Mouse (Mus musculus): ENCODE data around the gene Sparcl1. TPM values are rescaled to one million over a fixed set of nuclear protein-coding genes. Genes with fewer than 3 reads are reported as not detected.

The Sparcl1 gene
- polyA plus RNA-seq, 1 experiment from 2014 or later, result 77.5 TPM

DNA sequence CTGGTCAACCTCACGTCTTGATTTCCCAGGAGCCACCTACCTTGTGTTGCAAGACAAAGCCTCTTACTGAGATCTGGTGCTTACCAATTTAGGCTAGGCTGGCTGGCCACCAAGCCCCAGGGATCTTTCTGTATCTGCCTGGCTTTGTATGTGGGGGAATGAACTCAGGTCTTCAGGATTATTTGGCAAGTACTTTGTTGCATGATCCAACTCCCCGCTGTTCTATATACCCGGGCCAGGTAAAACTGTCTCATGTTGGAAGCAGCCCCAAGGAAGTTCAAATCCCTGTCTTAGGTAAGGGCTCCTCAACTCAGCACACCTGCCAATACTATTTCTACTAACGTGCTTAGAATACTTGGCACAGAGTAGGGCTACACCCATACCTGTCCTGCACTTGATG is 17.4 kb upstream of the Sparcl1 start:
- no peak for ATAC-seq (replicated peaks; ENCODE audit: low FRiP score, low read depth)
- no peak for TF ChIP-seq CTCF (IDR thresholded peaks at IDR 0.05; ENCODE audit: low read depth)
- 90% methylated on average over 4 of the region's 4 CpGs for WGBS

DNA sequence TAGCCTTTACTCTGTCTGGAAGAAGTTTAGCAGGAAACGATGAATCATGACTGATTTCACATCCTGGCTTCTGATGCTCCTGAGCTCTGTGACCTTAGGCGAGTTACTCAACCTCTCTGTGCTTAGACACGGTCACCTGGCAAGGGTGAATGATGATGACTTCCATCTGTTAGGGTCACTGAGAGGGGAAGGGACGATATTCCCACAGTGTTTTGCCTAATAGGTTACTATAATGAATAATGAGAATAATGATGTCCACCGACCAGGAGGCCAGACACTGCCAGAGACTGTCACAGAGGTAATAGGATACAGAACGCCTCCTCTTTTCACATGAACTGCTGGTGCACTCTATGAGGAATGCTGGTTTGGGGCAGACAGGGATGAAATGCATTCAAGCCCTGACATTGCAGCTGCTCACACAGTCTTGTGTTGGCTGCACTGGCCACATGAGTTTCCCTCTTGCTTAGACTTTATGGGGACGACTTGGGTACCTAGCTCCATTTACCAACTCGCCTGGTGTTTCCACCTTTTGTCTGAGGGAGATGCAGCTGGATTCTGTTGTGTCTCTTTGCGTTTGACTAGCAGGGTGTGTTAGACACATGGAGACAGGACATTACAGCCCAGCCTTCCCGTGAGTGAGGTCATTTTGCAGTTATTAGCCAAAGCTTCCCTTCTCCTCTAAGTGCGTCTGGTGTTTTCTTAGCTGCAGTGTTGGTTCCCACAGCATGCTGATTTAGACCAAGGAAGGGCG is 14.9 kb upstream of the Sparcl1 start:
- no peak overlapping the region for H3K9ac ChIP-seq (ENCODE audit: low read depth, low read length)
- DNase-seq (ENCODE audit: low spot score) (peak; percentile 77), ATAC-seq (replicated peaks; ENCODE audit: low FRiP score, low read depth) (peak; percentile 63)
- no peak for TF ChIP-seq CTCF (IDR thresholded peaks at IDR 0.05; ENCODE audit: low read depth)
- no peaks in the 10 kb centered on the region for H3K9me3 ChIP-seq (replicated peaks; ENCODE audit: low read length)
- H3K4me2 ChIP-seq (ENCODE audit: low read length), result no peak overlapping the region
- H3K4me3 ChIP-seq (replicated peaks; ENCODE audit: low read depth, low read length), result no peak overlapping the region
- H3K36me3 ChIP-seq (ENCODE audit: insufficient read depth, low read length), result no peaks in the 10 kb centered on the region
- 26% methylated on average over 12 of the region's 12 CpGs for WGBS
- peaks cover 12% of the 10 kb centered on the region; the same call in 1 of the 2 replicates for H3K4me1 ChIP-seq (replicated peaks; ENCODE audit: insufficient read depth, low read length)
- H3K27me3 ChIP-seq (ENCODE audit: insufficient read depth, low read length), result no peaks in the 10 kb centered on the region
- H3K27ac ChIP-seq, result peak overlapping the region; percentile 36; the same call in 1 of the 2 replicates

More for the DNA sequence above, 17.4 kb upstream of the Sparcl1 start:
- Histone ChIP-seq H3K9ac (ENCODE audit: low read depth, low read length) (no peak overlapping the region), H3K36me3 (ENCODE audit: insufficient read depth, low read length) (no peaks in the 10 kb centered on the region), H3K4me3 (replicated peaks; ENCODE audit: low read depth, low read length) (no peak overlapping the region), H3K9me3 (replicated peaks; ENCODE audit: low read length) (no peaks in the 10 kb centered on the region), H3K27me3 (ENCODE audit: insufficient read depth, low read length) (no peaks in the 10 kb centered on the region), H3K4me2 (ENCODE audit: low read length) (no peak overlapping the region), H3K4me1 (replicated peaks; ENCODE audit: insufficient read depth, low read length) (peaks cover 12% of the 10 kb centered on the region; the same call in 1 of the 2 replicates), H3K27ac (no peak overlapping the region)
- DNase-seq (ENCODE audit: low spot score), result no peak

DNA sequence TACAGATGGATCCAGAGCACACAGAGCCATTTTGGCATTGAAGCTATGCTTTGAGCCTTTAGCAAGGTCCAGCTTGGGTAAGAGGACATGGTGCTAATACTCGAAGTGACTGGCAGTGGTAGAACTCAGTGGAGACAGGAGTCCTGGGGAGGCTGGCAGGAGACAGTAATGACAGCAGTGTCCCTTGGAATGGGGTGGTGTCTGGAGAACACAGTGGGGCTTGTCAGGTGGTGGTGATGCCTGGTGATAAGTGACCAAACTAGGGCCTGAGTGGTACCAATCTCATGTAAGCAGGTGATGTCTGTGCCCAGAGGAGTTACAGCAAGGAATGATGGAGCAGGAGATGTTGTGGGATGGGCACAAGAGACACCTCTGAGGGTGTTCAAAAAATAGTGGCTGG is 13.8 kb upstream of the Sparcl1 start:
- ATAC-seq (replicated peaks; ENCODE audit: low FRiP score, low read depth), result no peak
- Histone ChIP-seq H3K4me1 (replicated peaks; ENCODE audit: insufficient read depth, low read length) (peaks cover 12% of the 10 kb centered on the region; the same call in 1 of the 2 replicates), H3K4me3 (replicated peaks; ENCODE audit: low read depth, low read length) (no peak overlapping the region), H3K9ac (ENCODE audit: low read depth, low read length) (no peak overlapping the region), H3K36me3 (ENCODE audit: insufficient read depth, low read length) (no peaks in the 10 kb centered on the region), H3K27me3 (ENCODE audit: insufficient read depth, low read length) (no peaks in the 10 kb centered on the region), H3K4me2 (ENCODE audit: low read length) (no peak overlapping the region), H3K27ac (no peak overlapping the region), H3K9me3 (replicated peaks; ENCODE audit: low read length) (no peaks in the 10 kb centered on the region)
- TF ChIP-seq CTCF (IDR thresholded peaks at IDR 0.05; ENCODE audit: low read depth), result no peak
- WGBS, result 90% methylated on average over 1 of the region's 1 CpGs
- DNase-seq (ENCODE audit: low spot score), result no peak

DNA sequence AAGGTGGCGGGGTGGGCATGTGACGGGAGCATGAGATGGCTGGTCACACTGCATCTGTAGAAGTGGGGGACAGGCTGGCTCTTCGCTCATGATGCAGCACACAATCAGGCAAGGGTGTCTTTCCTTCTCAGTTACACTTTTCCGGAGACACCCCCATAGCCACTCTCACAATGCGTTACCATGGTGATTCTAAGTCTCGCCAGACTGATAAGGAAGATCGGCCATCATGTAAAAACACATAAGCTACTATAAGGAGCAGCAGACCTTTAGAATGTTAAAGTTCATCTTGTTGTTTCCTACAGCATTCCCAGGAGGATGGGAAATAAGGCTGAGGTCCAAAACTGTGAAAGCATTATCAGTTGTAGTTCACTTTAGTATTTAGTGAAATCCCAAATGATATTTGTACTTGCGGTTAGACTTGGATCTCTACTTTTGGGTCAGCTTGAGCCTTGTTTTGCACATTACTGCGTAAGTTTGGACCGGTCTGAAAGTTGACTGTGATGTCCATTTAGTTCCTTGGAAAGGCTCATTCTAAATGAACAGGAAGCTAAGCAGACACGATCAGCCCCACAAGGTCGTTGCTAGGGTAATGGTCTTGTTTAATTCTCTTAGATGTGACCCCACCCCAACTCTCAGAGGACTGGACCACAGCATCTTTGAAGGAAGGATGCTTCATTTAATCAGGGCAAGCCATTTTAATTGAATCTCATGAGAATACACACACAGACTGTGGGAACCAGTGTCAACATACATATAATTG is 13.2 kb upstream of the Sparcl1 start:
- no peak overlapping the region for H3K4me3 ChIP-seq (replicated peaks; ENCODE audit: low read depth, low read length)
- no peaks in the 10 kb centered on the region for H3K9me3 ChIP-seq (replicated peaks; ENCODE audit: low read length)
- DNase-seq (ENCODE audit: low spot score), result no peak
- H3K9ac ChIP-seq (ENCODE audit: low read depth, low read length), result no peak overlapping the region
- H3K36me3 ChIP-seq (ENCODE audit: insufficient read depth, low read length), result no peaks in the 10 kb centered on the region
- H3K27ac ChIP-seq, result no peak overlapping the region
- no peak for ATAC-seq (replicated peaks; ENCODE audit: low FRiP score, low read depth)
- no peak overlapping the region for H3K4me2 ChIP-seq (ENCODE audit: low read length)
- 75% methylated on average over 12 of the region's 12 CpGs for WGBS
- no peaks in the 10 kb centered on the region for H3K27me3 ChIP-seq (ENCODE audit: insufficient read depth, low read length)
- TF ChIP-seq CTCF (IDR thresholded peaks at IDR 0.05; ENCODE audit: low read depth), result no peak
- peaks cover 12% of the 10 kb centered on the region; the same call in 1 of the 2 replicates for H3K4me1 ChIP-seq (replicated peaks; ENCODE audit: insufficient read depth, low read length)

DNA sequence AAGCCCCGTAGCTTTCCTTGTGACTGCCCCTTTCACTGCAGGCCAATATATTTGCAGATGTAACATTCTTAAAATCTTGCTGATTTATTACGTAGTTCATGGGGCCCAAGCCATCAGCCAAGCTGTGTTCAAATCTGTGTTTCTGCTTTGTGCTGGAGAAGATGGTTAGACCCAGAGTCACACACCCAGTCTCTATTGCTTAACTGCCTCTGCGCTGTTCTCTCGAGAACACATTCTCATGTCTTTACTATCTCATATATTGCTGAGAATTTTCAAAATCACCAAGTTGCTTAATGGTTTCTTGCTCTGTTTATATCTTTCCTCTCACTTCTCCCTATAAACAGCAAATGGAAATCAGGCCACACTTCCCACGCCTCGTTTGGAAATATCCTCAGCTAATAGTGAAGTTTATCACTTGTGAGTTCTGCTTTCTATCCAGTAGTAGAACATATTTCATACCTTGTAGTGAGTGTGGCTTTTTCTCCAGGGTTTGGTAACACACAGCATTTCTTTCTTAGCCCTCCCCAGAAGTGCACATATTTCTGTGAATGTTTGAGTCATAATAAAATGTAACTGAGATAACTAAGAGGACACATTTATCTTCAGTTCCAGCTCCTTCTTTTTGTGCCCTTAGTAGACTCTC is 10.6 kb upstream of the Sparcl1 start:
- DNase-seq (ENCODE audit: low spot score) (no peak), ATAC-seq (replicated peaks; ENCODE audit: low FRiP score, low read depth) (no peak)
- H3K36me3 ChIP-seq (ENCODE audit: insufficient read depth, low read length), result no peaks in the 10 kb centered on the region
- H3K9ac ChIP-seq (ENCODE audit: low read depth, low read length), result no peak overlapping the region
- H3K27me3 ChIP-seq (ENCODE audit: insufficient read depth, low read length), result no peaks in the 10 kb centered on the region
- H3K9me3 ChIP-seq (replicated peaks; ENCODE audit: low read length), result no peaks in the 10 kb centered on the region
- peaks cover 12% of the 10 kb centered on the region; the same call in 1 of the 2 replicates for H3K4me1 ChIP-seq (replicated peaks; ENCODE audit: insufficient read depth, low read length)
- 68% methylated on average over 6 of the region's 6 CpGs for WGBS
- TF ChIP-seq CTCF (IDR thresholded peaks at IDR 0.05; ENCODE audit: low read depth), result no peak
- no peak overlapping the region for H3K4me3 ChIP-seq (replicated peaks; ENCODE audit: low read depth, low read length)
- no peak overlapping the region for H3K27ac ChIP-seq
- H3K4me2 ChIP-seq (ENCODE audit: low read length), result no peak overlapping the region

DNA sequence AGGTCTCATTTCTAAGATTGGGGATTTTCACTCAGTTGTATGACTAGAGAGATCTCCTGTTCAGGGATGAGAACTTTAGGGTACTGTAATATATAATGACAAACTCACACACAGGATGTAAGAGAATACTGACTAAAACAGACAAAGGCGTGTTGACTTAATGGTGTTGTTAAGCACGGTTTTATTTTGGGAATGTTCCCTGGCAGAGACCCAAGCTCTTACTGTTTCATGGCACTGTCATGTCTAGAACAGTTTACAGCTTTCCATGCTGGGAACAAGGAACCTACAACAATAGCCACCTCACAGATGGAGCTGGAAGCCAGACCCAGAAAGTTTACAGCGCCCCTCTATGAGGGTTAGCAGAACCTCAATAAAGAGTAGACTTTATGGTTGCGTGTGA is 2.4 kb upstream of the Sparcl1 start:
- WGBS, result 64% methylated on average over 4 of the region's 4 CpGs

More for the DNA sequence above, 2.4 kb upstream of the Sparcl1 start:
- Histone ChIP-seq H3K36me3 (ENCODE audit: insufficient read depth, low read length) (no peaks in the 10 kb centered on the region), H3K9me3 (replicated peaks; ENCODE audit: low read length) (no peaks in the 10 kb centered on the region), H3K4me3 (replicated peaks; ENCODE audit: low read depth, low read length) (no peak overlapping the region), H3K4me1 (replicated peaks; ENCODE audit: insufficient read depth, low read length) (peaks cover 5% of the 10 kb centered on the region), H3K9ac (ENCODE audit: low read depth, low read length) (no peak overlapping the region), H3K27ac (peak overlapping the region; percentile 48), H3K27me3 (ENCODE audit: insufficient read depth, low read length) (no peaks in the 10 kb centered on the region), H3K4me2 (ENCODE audit: low read length) (no peak overlapping the region)
- TF ChIP-seq CTCF (IDR thresholded peaks at IDR 0.05; ENCODE audit: low read depth), result no peak
- ATAC-seq (replicated peaks; ENCODE audit: low FRiP score, low read depth), result no peak
- peak; percentile 63 for DNase-seq (ENCODE audit: low spot score)
